Mouse (Mus musculus): Measurements from ENCODE around the gene Gm49510.

GRCm38 (mm10) chr15:78880432-78880831 lies 19.0 kb upstream of the Gm49510 start:
- TF ChIP-seq POLR2A (IDR thresholded peaks at IDR 0.05; ENCODE audit: control insufficient read depth, low read depth, low read length) (no peak), CTCF (IDR thresholded peaks at IDR 0.05; ENCODE audit: control insufficient read depth, insufficient read depth, insufficient replicate concordance, low read depth, low read length) (no peak)

All from testis, adult 2 months (tissue).